Mouse (Mus musculus) kidney, postnatal 0 days (tissue): ENCODE measurements at regions not wholly inside any gene's neighbourhood (a gene's known extent, or its start where the extent isn't known, plus 50 kb on each side); places are given as distances from the start of the nearest gene placed in this dataset.
A peak's percentile ranks its signal among the peaks of the same experiment; 100 is the strongest.
"Not testable (repeated sequence)": the region's sequence is repeated elsewhere in the genome, so short reads cannot be mapped to it uniquely, and the experiment has no call there.

ENCODE experiments used
- ATAC-seq: fragments of 200-750 bp; cut with Nextera tagmentation; replicated peaks from 2 replicates; pipeline ENCODE4 v1.8.0; 2017; ENCODE audit warnings: low read depth, moderate number of reproducible peaks, moderate TSS enrichment, moderate library complexity; ENCODE audit not compliant: low FRiP score
- DNase-seq: peaks from one replicate; pipeline ENCODE4 v3.0.0-alpha.2; 2016; ENCODE audit warnings: low spot score
- H3K27ac ChIP-seq: fragments of 300-500 bp; sonication (generic); 2 replicates; pipeline ENCODE4 v1.5.1; 2014; ENCODE audit warnings: mild to moderate bottlenecking
- H3K27me3 ChIP-seq: fragments of 300-500 bp; sonication (generic); 2 replicates; pipeline ENCODE4 v1.6.1; 2014; ENCODE audit warnings: low read length, mixed read lengths; ENCODE audit not compliant: insufficient read depth
- H3K36me3 ChIP-seq: fragments of 300-500 bp; sonication (generic); 2 replicates; pipeline ENCODE4 v1.6.1; 2014; ENCODE audit warnings: low read length, mixed read lengths; ENCODE audit not compliant: insufficient read depth
- H3K4me1 ChIP-seq: fragments of 300-500 bp; sonication (generic); replicated peaks from 2 replicates; pipeline ENCODE4 v1.6.1; 2014; ENCODE audit warnings: antibody characterized with exemption, low read length, mixed read lengths; ENCODE audit not compliant: insufficient read depth
- H3K4me2 ChIP-seq: fragments of 300-500 bp; sonication (generic); 2 replicates; pipeline ENCODE4 v1.6.1; 2014; ENCODE audit warnings: mild to moderate bottlenecking, low read length, moderate library complexity, mixed read lengths
- H3K4me3 ChIP-seq: fragments of 300-500 bp; sonication (generic); replicated peaks from 2 replicates; pipeline ENCODE4 v1.5.1; 2014; ENCODE audit warnings: low read depth, low read length
- H3K9ac ChIP-seq: fragments of 300-500 bp; sonication (generic); 2 replicates; pipeline ENCODE4 v1.6.1; 2014; ENCODE audit warnings: low read depth, low read length
- H3K9me3 ChIP-seq: fragments of 300-500 bp; sonication (generic); replicated peaks from 2 replicates; pipeline ENCODE4 v1.6.1; 2016; ENCODE audit warnings: low read length, inconsistent platforms, mixed read lengths
- CTCF ChIP-seq: IDR thresholded peaks from 2 replicates; pipeline ENCODE4 v1.5.1; 2016; ENCODE audit warnings: antibody characterized with exemption, low read depth, mild to moderate bottlenecking, moderate library complexity
- WGBS: fragments of 180-500 bp; shearing (Covaris S2); extraction: QIAGEN DNeasy Blood & Tissue Kit; methylation state at CpG from one replicate; pipeline ENCODE4 v1.1.7; 2014; 5-methylcytosine and 5-hydroxymethylcytosine counted together

DNA sequence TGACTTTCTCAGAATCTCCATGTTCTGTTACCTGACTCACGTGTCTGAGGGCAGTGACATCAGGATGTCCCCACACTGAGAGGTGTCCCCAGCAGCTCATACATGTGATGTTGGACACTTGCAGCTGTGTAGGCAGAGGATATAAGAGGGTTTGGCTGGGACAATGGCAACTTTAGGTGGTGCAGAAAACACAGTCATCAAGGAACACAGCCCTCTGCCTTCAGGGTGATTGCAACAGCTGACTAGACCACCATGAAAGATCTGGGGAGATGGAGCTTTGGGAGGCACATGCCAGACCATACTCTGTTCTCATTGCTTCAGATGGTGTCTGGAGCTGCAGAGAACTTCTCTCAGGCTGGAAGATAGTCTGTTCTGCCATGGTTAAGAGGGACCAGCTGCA is 135.2 kb downstream of the Dll1 start:
- Histone ChIP-seq H3K9me3 (no peaks in the 10 kb centered on the region), H3K27me3 (no peaks in the 10 kb centered on the region), H3K36me3 (no peaks in the 10 kb centered on the region), H3K9ac (no peak overlapping the region), H3K27ac (no peak overlapping the region), H3K4me1 (no peaks in the 10 kb centered on the region), H3K4me2 (no peak overlapping the region), H3K4me3 (no peak overlapping the region)
- DNase-seq (no peak), ATAC-seq (no peak)
- TF ChIP-seq CTCF, result no peak
- 85% methylated on average over 1 of the region's 1 CpGs for WGBS

DNA sequence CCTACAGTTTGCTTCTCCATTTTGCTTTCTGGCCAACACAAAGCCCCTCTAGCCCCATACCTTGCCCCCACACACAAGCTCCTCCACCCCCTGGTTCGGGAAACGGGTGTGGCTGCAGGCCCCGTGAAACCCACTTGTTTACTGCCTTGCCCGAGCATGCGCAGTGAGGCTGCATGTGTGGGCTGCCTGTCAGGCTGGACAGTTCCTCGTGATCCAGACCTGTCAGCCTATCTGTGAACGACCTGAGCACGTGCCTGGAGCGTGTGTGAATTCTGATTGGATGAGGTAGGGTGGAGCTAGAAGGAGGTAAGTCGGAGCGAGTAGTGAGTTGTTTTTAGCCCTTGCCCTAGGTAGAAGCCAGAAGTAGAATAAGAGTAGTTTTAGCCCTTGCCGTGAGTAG is 136.0 kb downstream of the Dll1 start:
- H3K9me3 ChIP-seq, H3K4me3 ChIP-seq, H3K4me1 ChIP-seq, H3K4me2 ChIP-seq, ATAC-seq, H3K36me3 ChIP-seq, DNase-seq, H3K27me3 ChIP-seq, H3K27ac ChIP-seq, H3K9ac ChIP-seq: not testable (repeated sequence)
- WGBS, result 73% methylated on average over 12 of the region's 12 CpGs

- Histone ChIP-seq H3K4me1 (no peaks in the 10 kb centered on the region), H3K4me2 (no peak overlapping the region), H3K4me3 (no peak overlapping the region), H3K9ac (no peak overlapping the region), H3K27me3 (no peaks in the 10 kb centered on the region), H3K9me3 (no peaks in the 10 kb centered on the region), H3K27ac (no peak overlapping the region), H3K36me3 (no peaks in the 10 kb centered on the region)
- WGBS, result 93% methylated on average over 7 of the region's 7 CpGs
- ATAC-seq, result no peak
- no peak for DNase-seq
- TF ChIP-seq CTCF, result no peak
Observed at GRCm38 (mm10) chr17:15240011-15240410, 136.7 kb downstream of the Dll1 start.

GRCm38 (mm10) chr17:15235041-15235440 is 141.6 kb downstream of the Dll1 start:
- 90% methylated on average over 6 of the region's 6 CpGs for WGBS
- no peak overlapping the region for H3K4me2 ChIP-seq
- DNase-seq, result no peak

GRCm38 (mm10) chr17:15231175-15231574 is 145.5 kb downstream of the Dll1 start:
- no peak for TF ChIP-seq CTCF
- no peak for ATAC-seq

More at GRCm38 (mm10) chr17:15235041-15235440, 141.6 kb downstream of the Dll1 start:
- Histone ChIP-seq H3K4me3 (no peak overlapping the region), H3K27ac (no peak overlapping the region), H3K9ac (no peak overlapping the region), H3K9me3 (no peaks in the 10 kb centered on the region), H3K27me3 (no peaks in the 10 kb centered on the region), H3K4me1 (no peaks in the 10 kb centered on the region), H3K36me3 (no peaks in the 10 kb centered on the region)
- no peak for TF ChIP-seq CTCF
- ATAC-seq, result no peak

GRCm38 (mm10) chr17:15229159-15229558 is 147.5 kb downstream of the Dll1 start:
- no peaks in the 10 kb centered on the region for H3K9me3 ChIP-seq
- TF ChIP-seq CTCF, result no peak
- ATAC-seq, result no peak; the same call in 1 of the 2 replicates
- no peak for DNase-seq
- no peak overlapping the region for H3K27ac ChIP-seq
- H3K9ac ChIP-seq, result no peak overlapping the region
- no peaks in the 10 kb centered on the region for H3K36me3 ChIP-seq
- no peak overlapping the region for H3K4me2 ChIP-seq
- H3K27me3 ChIP-seq, result no peaks in the 10 kb centered on the region
- H3K4me1 ChIP-seq, result no peaks in the 10 kb centered on the region
- 73% methylated on average over 6 of the region's 6 CpGs for WGBS
- no peak overlapping the region for H3K4me3 ChIP-seq

More at GRCm38 (mm10) chr17:15231175-15231574, 145.5 kb downstream of the Dll1 start:
- no peak overlapping the region for H3K4me3 ChIP-seq
- no peak overlapping the region for H3K9ac ChIP-seq
- 57% methylated on average over 5 of the region's 5 CpGs for WGBS
- peak; percentile 12 for DNase-seq
- no peaks in the 10 kb centered on the region for H3K27me3 ChIP-seq
- H3K9me3 ChIP-seq, result no peaks in the 10 kb centered on the region
- H3K4me1 ChIP-seq, result no peaks in the 10 kb centered on the region
- H3K36me3 ChIP-seq, result no peaks in the 10 kb centered on the region
- H3K4me2 ChIP-seq, result no peak overlapping the region
- no peak overlapping the region for H3K27ac ChIP-seq

DNA sequence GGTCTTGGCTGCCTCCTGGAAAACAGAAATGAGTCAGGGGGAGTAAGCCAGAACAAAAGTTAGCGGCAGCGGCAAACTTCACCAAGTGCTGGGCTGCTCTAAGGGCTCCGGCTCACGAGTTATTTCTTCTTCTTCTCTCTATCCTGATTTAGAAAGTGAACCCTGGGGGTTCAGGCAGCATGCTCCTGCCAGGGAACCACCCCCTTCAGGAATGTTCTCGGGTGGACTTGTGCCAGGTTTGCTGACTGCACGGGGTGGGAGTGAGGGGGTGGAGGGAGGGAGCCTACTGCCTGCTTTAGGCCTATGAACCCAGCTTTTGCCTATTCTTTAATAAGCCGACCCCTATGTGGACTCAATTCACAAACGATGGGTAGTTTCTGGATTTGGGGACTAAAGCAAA is 148.6 kb downstream of the Dll1 start:
- Histone ChIP-seq H3K36me3 (no peaks in the 10 kb centered on the region), H3K27me3 (no peaks in the 10 kb centered on the region), H3K9ac (no peak overlapping the region), H3K4me3 (no peak overlapping the region), H3K9me3 (no peaks in the 10 kb centered on the region), H3K4me2 (no peak overlapping the region), H3K27ac (no peak overlapping the region), H3K4me1 (no peaks in the 10 kb centered on the region)
- TF ChIP-seq CTCF, result no peak
- no peak for ATAC-seq
- no peak for DNase-seq
- 69% methylated on average over 8 of the region's 8 CpGs for WGBS
